Mouse (Mus musculus) lung, adult 2 months (tissue): Measurements from ENCODE around the gene Pdk3.

Source experiments
- CTCF ChIP-seq: fragments of 200-500 bp; IDR thresholded peaks from 2 replicates; pipeline ENCODE4 v1.5.1; 2011; ENCODE audit warnings: mild to moderate bottlenecking, low read length, control low read depth; ENCODE audit not compliant: insufficient read depth
- POLR2A ChIP-seq: fragments of 200-500 bp; IDR thresholded peaks from 2 replicates; pipeline ENCODE4 v1.6.1; 2011; ENCODE audit warnings: low read depth, mild to moderate bottlenecking, control low read depth, low read length, borderline replicate concordance; ENCODE audit errors: extremely low read depth

DNA sequence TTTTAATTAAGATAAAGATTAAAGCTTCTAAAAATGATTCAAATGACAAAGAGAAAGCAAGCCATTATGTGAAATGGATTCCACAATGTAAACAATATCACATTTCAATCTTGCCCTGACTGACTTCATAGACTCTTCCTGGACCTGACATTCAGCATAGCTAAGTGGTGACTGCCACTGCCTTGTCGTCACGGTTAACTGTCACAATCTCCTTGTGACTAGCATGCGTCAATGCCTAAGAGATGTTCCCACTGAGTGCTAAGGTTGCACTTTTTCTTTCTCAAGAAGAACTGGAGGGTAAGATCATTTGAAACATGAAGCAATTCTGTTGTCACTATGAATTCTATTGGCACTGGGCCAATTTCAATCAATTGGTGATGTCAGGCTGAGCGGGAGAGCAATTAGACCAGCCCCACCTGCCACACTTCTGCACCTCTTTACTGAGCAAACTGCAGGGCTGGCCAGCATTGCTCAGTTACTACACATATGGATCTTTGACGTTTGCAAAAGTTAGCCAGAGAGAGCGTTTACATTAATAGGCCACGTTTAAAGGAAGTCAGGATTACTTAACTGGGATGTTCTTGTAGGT, 75.0 kb downstream of the Pdk3 start:
- TF ChIP-seq CTCF (no peak), POLR2A (no peak)
